In the genomic region with DNA sequence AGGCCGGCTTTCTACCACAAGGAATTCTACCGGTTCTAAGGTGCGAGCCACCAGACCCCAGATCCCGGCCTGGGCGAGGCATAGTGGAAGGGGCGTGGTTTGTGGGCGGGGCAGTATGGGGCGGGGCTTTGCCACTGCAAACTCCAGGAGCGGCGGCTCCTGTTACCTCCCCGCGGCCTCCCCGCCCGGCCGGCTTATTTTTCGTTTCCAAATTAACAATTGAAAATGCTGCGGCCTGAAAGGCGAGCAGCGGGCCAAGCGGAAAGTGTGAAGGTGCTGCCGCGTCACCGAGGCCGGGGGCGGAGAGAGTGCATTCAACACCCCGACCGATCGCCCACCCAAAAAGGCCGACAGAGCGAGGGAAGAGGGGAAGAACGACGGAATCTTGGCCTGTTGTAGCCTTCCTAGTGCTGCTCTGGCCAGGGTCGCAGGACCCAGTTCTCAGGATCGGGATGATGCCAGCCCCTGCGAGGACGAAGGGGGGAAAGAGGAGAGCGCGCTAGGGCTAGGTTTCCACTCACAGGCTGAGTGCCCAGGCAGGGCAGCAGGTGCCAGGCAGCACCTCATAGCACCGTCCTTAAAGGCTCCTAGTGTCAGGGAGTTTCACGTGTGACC, we compare ENCODE assay signal across 8 mouse cellular contexts. TPM values are rescaled to one million over a fixed set of nuclear protein-coding genes. Genes with fewer than 3 reads are reported as not detected.
DNase-seq lines count a peak whose midpoint lies in the region; ATAC-seq and TF ChIP-seq lines count a peak whose summit lies in the region.

No protein-coding gene starts in this region.

- DNase-seq in layer of hippocampus, adult 2 months (ENCODE audit: low spot score in 2 of 2): no peak
- DNase-seq in layer of hippocampus, adult 18-20 months (ENCODE audit: low spot score in 2 of 2): no peak
- DNase-seq in cerebellum, adult 18-20 months: peak; percentile 50 to 64
- DNase-seq in liver: peak; percentile 92
- DNase-seq in testis, postnatal 10 days (ENCODE audit: low spot score): peak; percentile 80

- ATAC-seq in forebrain, embryonic 16.5 days: peak; percentile 89
- ATAC-seq in hindbrain, embryonic 12.5 days (ENCODE audit: low FRiP score): peak; percentile 85
- ATAC-seq in midbrain, embryonic 16.5 days: peak; percentile 60; the same call in 1 of the 2 replicates

- no peak for TF ChIP-seq CTCF in layer of hippocampus, adult 2 months (conservative IDR thresholded peaks at IDR 0.05)

- H3K4me2 ChIP-seq in forebrain, embryonic 16.5 days (ENCODE audit: low read length): peak overlapping the region; percentile 98
- peak overlapping the region; percentile 83 for H3K4me2 ChIP-seq in hindbrain, embryonic 12.5 days (replicated peaks)
- H3K4me2 ChIP-seq in midbrain, embryonic 16.5 days (ENCODE audit: low read length): peak overlapping the region; percentile 97

- H3K27me3 ChIP-seq in forebrain, embryonic 16.5 days (replicated peaks; ENCODE audit: control insufficient read depth, insufficient read depth, low read length): no peaks in the 10 kb centered on the region
- H3K27me3 ChIP-seq in hindbrain, embryonic 12.5 days: peaks cover 39% of the 10 kb centered on the region
- peaks cover 3% of the 10 kb centered on the region for H3K27me3 ChIP-seq in midbrain, embryonic 16.5 days (ENCODE audit: control insufficient read depth, insufficient read depth, low read depth, low read length)

- peak overlapping the region; percentile 66 for H3K9ac ChIP-seq in forebrain, embryonic 16.5 days (replicated peaks; ENCODE audit: low read depth, low read length)
- H3K9ac ChIP-seq in hindbrain, embryonic 12.5 days: peak overlapping the region; percentile 68
- peak overlapping the region; percentile 67 for H3K9ac ChIP-seq in midbrain, embryonic 16.5 days (ENCODE audit: low read depth, low read length)

- WGBS in forebrain, embryonic 16.5 days: under 1% methylated on average over 37 of the region's 40 CpGs
- under 1% methylated on average over 40 of the region's 40 CpGs for WGBS in hindbrain, embryonic 12.5 days
- 2% methylated on average over 40 of the region's 40 CpGs for WGBS in midbrain, embryonic 16.5 days

- H3K4me3 ChIP-seq in layer of hippocampus, adult 2 months: peak overlapping the region; percentile 64
- H3K4me3 ChIP-seq in forebrain, embryonic 16.5 days (replicated peaks; ENCODE audit: low read length): peak overlapping the region; percentile 55
- peak overlapping the region; percentile 44 for H3K4me3 ChIP-seq in hindbrain, embryonic 12.5 days
- H3K4me3 ChIP-seq in midbrain, embryonic 16.5 days (ENCODE audit: low read depth, low read length): peak overlapping the region; percentile 42

- peaks cover 9% of the 10 kb centered on the region for H3K4me1 ChIP-seq in forebrain, embryonic 16.5 days (replicated peaks; ENCODE audit: control insufficient read depth, insufficient read depth, low read length)
- H3K4me1 ChIP-seq in hindbrain, embryonic 12.5 days: peaks cover 17% of the 10 kb centered on the region
- H3K4me1 ChIP-seq in midbrain, embryonic 16.5 days (ENCODE audit: control insufficient read depth, insufficient read depth, low read length): peaks cover 6% of the 10 kb centered on the region

- H3K9me3 ChIP-seq in forebrain, embryonic 16.5 days (ENCODE audit: control insufficient read depth, low read length): no peaks in the 10 kb centered on the region
- H3K9me3 ChIP-seq in hindbrain, embryonic 12.5 days (replicated peaks): no peaks in the 10 kb centered on the region
- H3K9me3 ChIP-seq in midbrain, embryonic 16.5 days (replicated peaks; ENCODE audit: control insufficient read depth, low read length, poor library complexity, severe bottlenecking): no peaks in the 10 kb centered on the region

- H3K36me3 ChIP-seq in forebrain, embryonic 16.5 days (ENCODE audit: control insufficient read depth, insufficient read depth): no peaks in the 10 kb centered on the region
- no peaks in the 10 kb centered on the region for H3K36me3 ChIP-seq in hindbrain, embryonic 12.5 days
- H3K36me3 ChIP-seq in midbrain, embryonic 16.5 days (ENCODE audit: control insufficient read depth, insufficient read depth, low read length): no peaks in the 10 kb centered on the region

- H3K27ac ChIP-seq in layer of hippocampus, adult 2 months: peak overlapping the region; percentile 61; the same call in 1 of the 2 replicates
- H3K27ac ChIP-seq in forebrain, embryonic 16.5 days (ENCODE audit: low read length): no peak overlapping the region
- H3K27ac ChIP-seq in hindbrain, embryonic 12.5 days: no peak overlapping the region
- no peak overlapping the region for H3K27ac ChIP-seq in midbrain, embryonic 16.5 days (ENCODE audit: low read length)

RNA-seq across cellular contexts. Expression of a gene that starts 17.3 kb away (rescaled TPM):
- total RNA-seq in layer of hippocampus, adult 2 months (2021): 1 to 10 TPM; 4.2 to 4.3 TPM
- total RNA-seq in layer of hippocampus, adult 18-20 months (2021): 1 to 10 TPM; 3.7 to 4.4 TPM
- 8.7 and 11.1 TPM in 2 replicates for polyA plus RNA-seq in forebrain, embryonic 16.5 days (2015; fragmentation: Nextera tagmentation; extraction: Ambion mirVana)
- polyA plus RNA-seq in hindbrain, embryonic 12.5 days (2016; fragmentation: Nextera tagmentation; extraction: Ambion mirVana): 5.0 and 5.7 TPM in 2 replicates
- 5.3 and 5.8 TPM in 2 replicates for polyA plus RNA-seq in midbrain, embryonic 16.5 days (2015; fragmentation: Nextera tagmentation; extraction: Ambion mirVana)

Comparison
In these comparisons a context has a peak if more than half of its experiments do, and no peak if none do; other contexts are left out.
1. DNase-seq: peak in cerebellum, adult 18-20 months (2 of 2), liver (single experiment) and testis, postnatal 10 days (single experiment); none in layer of hippocampus, adult 2 months (0 of 2) and layer of hippocampus, adult 18-20 months (0 of 2).
2. Peak in every context shown above with its lines, with median percentiles within 50 percentile points of each other: H3K4me3 ChIP-seq, ATAC-seq, H3K4me2 ChIP-seq and H3K9ac ChIP-seq.